Mouse (Mus musculus): ENCODE measurements at regions not wholly inside any gene's neighbourhood (a gene's known extent, or its start where the extent isn't known, plus 50 kb on each side); places are given as distances from the start of the nearest gene placed in this dataset.
A peak's percentile ranks its signal among the peaks of the same experiment; 100 is the strongest.

DNA sequence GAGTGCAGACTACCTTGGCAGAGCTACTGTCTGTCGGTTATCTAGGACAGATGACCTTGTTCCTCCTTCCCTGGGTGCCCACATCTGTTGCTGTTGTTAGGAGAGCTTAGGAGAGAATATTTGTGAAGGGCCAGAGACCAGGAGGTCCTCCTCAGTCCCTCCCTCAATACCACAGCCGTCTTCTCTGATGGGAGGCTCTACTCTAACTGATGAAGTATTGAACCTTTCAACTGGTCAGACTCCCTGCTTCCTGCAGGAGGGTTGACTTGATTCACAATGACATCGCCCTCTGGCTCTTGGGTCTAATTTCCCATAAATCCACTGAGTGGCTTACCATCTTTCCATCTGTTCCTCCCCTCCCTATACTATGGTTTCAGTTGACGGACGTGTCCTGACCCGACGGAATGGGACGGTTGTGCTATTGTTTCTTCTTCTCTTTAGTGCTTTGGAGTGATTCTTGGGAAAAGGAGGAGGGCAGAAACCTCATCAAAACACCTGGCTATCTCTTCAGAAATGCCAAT is 253.3 kb downstream of the Cd83 start:
- DNase-seq (ENCODE audit: low spot score): no peak

- DNase-seq (ENCODE audit: low spot score): no peak
Observed at GRCm38 (mm10) chr13:44038322-44038721, 253.7 kb downstream of the Cd83 start.

DNA sequence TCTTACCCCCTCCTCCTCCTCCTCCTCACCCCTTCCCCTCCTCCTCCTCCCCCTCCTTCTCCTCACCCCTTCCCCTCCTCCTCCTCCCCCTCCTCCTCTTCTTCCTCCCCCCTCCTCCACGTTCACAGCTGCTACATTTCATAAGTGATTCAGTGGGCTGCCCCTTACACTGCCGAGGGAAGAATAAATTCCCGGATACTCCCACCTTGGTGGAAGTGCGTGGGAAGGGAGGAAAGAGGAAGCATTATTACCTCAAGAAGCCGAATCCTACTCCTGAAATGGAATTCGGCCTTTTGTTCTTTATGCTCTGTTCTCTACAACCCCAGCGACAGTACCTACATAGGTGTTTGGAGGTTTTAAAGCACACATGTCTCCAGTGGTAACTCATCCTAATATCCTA is 256.1 kb downstream of the Cd83 start:
- no peak for DNase-seq (ENCODE audit: low spot score)

GRCm38 (mm10) chr13:44042730-44043493 is 258.3 kb downstream of the Cd83 start:
- DNase-seq (ENCODE audit: low spot score): peak; percentile 43

- no peak for DNase-seq (ENCODE audit: low spot score)
Observed at GRCm38 (mm10) chr13:44043494-44043885, 258.9 kb downstream of the Cd83 start.

DNA sequence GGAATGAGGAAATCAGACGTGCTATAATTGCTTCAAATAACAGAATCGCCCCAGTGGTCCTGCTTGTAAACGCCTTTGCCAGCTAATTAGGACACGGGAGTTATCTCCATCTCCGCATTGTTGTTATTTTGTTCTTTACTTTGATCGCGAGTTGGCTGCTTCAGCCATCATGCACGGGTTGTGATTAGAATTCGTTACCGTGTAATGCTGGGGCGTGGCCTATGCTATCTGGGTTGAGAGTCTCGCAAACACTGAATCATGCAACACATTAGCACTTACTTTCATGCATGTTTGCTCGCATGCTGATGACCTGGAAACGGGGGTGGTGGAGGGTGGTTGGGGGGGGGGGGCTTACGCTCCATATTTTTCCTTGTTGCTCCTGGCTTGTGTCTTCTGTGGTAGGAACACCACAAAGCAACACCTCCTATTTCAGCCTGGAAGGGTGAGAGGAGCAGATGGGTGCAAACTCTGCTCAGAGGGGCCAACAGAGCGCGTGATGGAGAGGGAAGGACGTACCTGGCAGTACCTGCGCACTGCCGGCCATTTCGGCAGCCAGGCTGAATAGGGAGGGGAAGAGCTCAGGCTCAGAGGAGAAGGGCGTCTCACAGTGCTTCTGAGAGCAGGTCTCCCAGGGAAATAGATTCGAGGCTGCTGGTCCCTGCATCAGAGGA is 260.1 kb downstream of the Cd83 start:
- no peak for DNase-seq (ENCODE audit: low spot score)

DNA sequence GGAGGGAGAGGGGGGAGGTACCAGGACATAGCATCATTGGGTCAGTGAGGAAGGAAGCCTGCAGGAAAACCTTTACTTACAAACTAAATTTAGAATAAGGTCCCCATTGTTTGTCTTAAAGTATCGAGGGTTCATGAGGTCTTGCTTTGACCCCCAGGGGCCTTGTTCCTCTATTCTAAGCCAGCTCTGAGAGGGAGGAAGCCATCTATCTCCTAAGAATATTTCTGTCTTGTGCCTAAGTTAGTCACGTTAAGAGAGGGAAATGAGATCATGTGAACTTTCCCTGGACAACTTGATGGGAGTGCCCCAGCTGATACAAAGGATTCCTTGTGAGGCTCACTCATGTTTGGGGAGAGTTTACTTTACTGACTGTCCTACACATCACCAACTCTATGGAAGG is 261.9 kb downstream of the Cd83 start:
- no peak for DNase-seq (ENCODE audit: low spot score)

DNA sequence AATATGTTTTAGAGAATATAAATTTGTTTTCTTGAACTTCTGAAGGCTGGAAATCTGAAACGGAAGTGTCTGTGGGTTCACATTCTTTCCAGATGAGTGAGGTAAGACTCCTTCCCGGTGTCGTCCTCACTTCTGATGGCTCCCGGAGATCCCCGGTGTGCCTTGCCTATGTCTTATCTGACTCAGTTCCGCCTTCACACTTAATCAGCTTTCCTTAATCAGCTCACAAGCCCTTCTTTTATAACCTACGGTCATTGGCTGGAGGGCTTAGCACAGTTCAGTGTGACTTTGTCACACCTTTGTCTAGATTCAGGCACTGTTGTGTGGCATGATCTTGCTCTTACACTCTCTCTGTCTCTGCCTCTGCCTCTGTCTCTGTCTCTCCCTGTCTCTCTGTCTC is 269.6 kb downstream of the Cd83 start:
- DNase-seq (ENCODE audit: low spot score): no peak

DNA sequence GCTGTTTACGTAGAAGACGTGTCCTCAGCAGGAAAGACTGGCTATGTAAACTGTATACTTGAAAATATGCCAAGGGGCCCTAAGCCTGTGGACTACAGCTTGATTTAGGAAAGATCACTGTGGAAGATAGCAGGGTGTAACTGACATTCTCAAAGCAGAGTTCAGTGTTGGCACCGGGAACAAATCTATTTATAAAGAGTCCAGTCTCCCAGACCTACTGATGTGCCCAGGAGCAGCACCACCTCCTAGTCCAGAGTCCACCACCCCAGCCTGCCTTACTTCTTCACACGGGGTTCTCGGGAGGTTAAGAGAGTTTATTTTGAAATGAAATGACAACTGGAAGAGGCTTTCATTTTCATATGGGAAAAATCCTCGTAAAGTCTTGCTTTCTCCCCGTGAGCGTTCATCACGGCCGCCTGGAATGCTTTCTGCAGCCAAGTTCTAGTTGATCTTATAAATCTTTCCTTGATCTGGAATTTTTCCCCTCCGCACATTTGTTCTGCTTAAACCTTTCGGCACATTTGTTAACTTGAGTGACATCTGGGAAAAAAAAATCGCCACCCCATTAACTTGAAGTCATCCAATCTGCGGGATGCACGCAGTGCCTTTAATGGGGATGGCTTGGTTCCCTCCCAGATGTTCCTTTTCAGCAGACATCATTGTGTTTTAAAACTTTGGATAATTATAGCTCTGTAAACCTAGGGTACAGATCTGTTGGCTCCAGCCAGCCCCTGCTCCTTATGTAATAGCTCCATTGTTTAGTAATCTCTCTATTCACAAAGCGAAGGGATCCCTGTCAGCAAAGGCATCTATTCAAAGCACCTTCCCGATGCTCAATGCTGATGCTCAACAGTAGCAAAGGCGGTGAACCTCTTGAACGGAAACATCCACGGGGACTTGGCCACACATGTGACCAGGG is 271.3 kb downstream of the Cd83 start:
- DNase-seq (ENCODE audit: low spot score): no peak

GRCm38 (mm10) chr13:44056716-44057115 is 272.1 kb downstream of the Cd83 start:
- no peak for DNase-seq (ENCODE audit: low spot score)

DNA sequence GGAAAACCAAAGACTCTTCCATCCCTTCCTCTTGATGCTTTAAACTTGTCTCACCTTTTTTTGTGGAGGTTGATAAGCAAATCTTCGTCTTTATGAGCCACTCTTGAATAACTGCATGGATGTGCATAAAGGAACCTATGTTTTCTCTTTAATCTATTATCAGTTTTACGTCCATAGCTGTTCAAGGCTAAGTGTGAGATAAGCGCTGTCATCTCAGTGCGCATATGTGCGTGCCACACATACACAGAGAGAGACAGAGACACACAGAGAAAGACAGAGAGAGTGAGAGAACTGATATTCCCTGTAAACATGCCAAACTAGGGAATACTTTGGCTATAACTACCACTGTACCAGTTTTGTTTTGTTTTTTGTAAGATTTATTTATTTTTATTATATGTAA is 273.0 kb downstream of the Cd83 start:
- no peak for DNase-seq (ENCODE audit: low spot score)

GRCm38 (mm10) chr13:44058277-44058676 is 273.7 kb downstream of the Cd83 start:
- no peak for DNase-seq (ENCODE audit: low spot score)

GRCm38 (mm10) chr13:44059436-44059835 is 274.9 kb downstream of the Cd83 start:
- DNase-seq (ENCODE audit: low spot score): no peak

DNA sequence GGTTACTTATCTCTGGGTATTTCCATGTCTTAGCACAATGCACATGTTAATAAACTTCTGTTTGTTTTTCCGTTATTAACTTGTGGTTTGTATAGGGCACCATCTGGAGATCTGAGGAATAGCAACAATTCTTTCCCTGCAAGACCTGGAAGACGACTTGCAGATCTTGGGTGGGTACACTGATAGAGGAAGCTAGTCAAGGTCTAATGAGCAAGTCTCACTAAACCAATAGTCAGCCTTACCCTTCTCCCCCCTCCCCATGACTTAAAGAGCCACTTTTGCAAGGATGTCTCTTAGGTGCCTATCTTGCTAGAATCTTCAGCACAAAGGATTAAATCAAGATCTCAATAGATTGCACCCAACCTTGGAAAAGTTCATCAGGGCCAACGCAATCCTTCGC is 276.7 kb downstream of the Cd83 start:
- DNase-seq (ENCODE audit: low spot score): no peak

DNA sequence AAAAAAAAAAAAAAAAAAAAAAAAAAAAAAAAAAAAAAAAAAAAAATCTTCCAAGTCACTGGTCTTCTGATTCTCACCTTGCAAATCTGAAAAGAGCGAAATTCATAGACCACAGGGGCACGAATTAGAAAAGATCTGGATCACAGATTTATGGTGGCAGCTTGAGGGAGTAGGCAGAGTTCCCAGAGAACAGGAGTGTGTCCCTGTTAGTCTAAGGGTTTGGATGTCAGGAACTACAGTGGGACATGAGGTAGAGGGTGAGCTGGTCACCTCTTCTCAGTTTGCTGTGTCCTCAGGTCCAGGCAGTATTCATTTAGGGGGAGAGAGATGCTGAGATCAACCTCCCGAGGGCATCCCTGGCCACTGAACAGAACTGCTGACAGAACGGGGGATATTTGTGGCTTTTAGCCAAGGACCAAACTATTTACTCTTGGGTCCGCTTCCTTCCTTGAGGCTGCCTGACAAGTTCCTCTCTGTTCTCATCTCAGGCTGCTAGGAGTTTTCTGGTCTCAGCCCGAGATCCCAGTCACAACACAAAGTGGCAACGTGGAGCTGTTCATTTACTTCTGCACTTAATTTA is 277.2 kb downstream of the Cd83 start:
- no peak for DNase-seq (ENCODE audit: low spot score)

GRCm38 (mm10) chr13:44063317-44063716 is 278.7 kb downstream of the Cd83 start:
- DNase-seq (ENCODE audit: low spot score): no peak

GRCm38 (mm10) chr13:44064026-44064425 is 279.5 kb downstream of the Cd83 start:
- no peak for DNase-seq (ENCODE audit: low spot score)

- peak; percentile 20 for DNase-seq (ENCODE audit: low spot score)
Observed at GRCm38 (mm10) chr13:44065741-44066185, 281.2 kb downstream of the Cd83 start.

- no peak for DNase-seq (ENCODE audit: low spot score)
Observed at GRCm38 (mm10) chr13:44067244-44067643, 282.7 kb downstream of the Cd83 start.

DNA sequence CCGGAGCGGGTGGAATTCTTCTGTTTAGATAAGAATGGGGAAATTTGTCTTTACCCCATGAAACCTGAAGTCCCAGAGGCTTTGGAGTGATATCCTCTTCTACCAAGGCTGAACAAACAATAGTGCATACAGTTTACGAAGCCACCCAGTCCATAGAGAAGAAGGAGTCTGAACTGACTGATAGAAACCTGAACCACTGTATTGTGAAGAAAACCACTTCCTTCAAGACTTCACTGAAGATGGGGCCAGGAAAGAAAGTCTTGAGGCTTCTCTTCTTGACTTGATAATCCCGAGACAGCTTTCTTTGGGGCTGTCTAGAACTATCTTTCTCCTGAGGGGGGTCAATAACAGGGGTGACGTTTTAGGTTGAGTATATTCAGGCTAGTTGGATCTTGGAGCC is 284.4 kb downstream of the Cd83 start:
- no peak for DNase-seq (ENCODE audit: low spot score)

DNA sequence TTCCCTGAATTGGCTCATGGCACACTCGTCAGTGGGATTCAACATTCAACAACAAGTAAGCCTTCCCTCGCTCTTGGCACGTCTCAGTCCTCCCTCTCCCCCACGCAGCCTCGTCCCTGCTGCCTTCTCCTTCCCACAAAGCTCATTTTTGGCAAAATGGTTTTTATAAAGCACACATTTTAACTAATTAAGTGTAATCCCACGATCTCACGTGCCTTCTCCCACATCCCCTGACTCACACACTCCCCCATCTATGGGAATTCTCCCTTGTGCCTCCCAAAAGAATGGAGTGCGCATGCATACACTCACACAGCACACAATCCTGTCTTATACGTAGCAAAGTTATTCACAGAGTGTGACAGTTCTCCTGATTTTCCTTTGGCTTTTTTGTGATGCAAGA is 288.5 kb downstream of the Cd83 start:
- DNase-seq (ENCODE audit: low spot score): no peak

GRCm38 (mm10) chr13:44074172-44074571 is 289.6 kb downstream of the Cd83 start:
- DNase-seq (ENCODE audit: low spot score): no peak
